Mouse (Mus musculus): Measurements from ENCODE around the gene Flvcr1. TPM values are rescaled to one million over a fixed set of nuclear protein-coding genes. Genes with fewer than 3 reads are reported as not detected.

Gene Flvcr1
- polyA plus RNA-seq, 1 experiment from 2014 or later = 8.5 TPM

GRCm38 (mm10) chr1:190968010-190968409 is 57.9 kb downstream of the Flvcr1 start:
- Histone ChIP-seq H3K9me3 (ENCODE audit: control insufficient read depth, low read length) (no peaks in the 10 kb centered on the region), H3K4me3 (ENCODE audit: low read length) (no peak overlapping the region), H3K36me3 (ENCODE audit: control insufficient read depth, insufficient read depth, low read length) (peaks cover 50% of the 10 kb centered on the region; the same call in 1 of the 2 replicates), H3K27me3 (ENCODE audit: control insufficient read depth, insufficient read depth, low read length) (no peaks in the 10 kb centered on the region), H3K4me1 (ENCODE audit: control insufficient read depth, insufficient read depth, low read length) (no peaks in the 10 kb centered on the region), H3K27ac (ENCODE audit: low read depth, low read length) (no peak overlapping the region), H3K4me2 (replicated peaks; ENCODE audit: low read depth, low read length) (no peak overlapping the region), H3K9ac (ENCODE audit: low read depth, low read length) (no peak overlapping the region)
- 87% methylated on average over 7 of the region's 7 CpGs for WGBS
- no peak for ATAC-seq (ENCODE audit: low FRiP score, low TSS enrichment)

GRCm38 (mm10) chr1:190964992-190965780 is 60.8 kb downstream of the Flvcr1 start:
- H3K27ac ChIP-seq (ENCODE audit: low read depth, low read length) = no peak overlapping the region
- no peaks in the 10 kb centered on the region for H3K9me3 ChIP-seq (ENCODE audit: control insufficient read depth, low read length)
- no peak for ATAC-seq (ENCODE audit: low FRiP score, low TSS enrichment)
- no peak overlapping the region for H3K4me3 ChIP-seq (ENCODE audit: low read length)
- peaks cover 40% of the 10 kb centered on the region; the same call in 1 of the 2 replicates for H3K36me3 ChIP-seq (ENCODE audit: control insufficient read depth, insufficient read depth, low read length)
- H3K9ac ChIP-seq (ENCODE audit: low read depth, low read length) = no peak overlapping the region
- 80% methylated on average over 15 of the region's 15 CpGs for WGBS
- H3K4me1 ChIP-seq (ENCODE audit: control insufficient read depth, insufficient read depth, low read length) = no peaks in the 10 kb centered on the region
- H3K27me3 ChIP-seq (ENCODE audit: control insufficient read depth, insufficient read depth, low read length) = no peaks in the 10 kb centered on the region
- no peak overlapping the region for H3K4me2 ChIP-seq (replicated peaks; ENCODE audit: low read depth, low read length)

GRCm38 (mm10) chr1:190962760-190963159 is 63.2 kb downstream of the Flvcr1 start:
- no peak overlapping the region for H3K27ac ChIP-seq (ENCODE audit: low read depth, low read length)
- H3K9me3 ChIP-seq (ENCODE audit: control insufficient read depth, low read length) = no peaks in the 10 kb centered on the region
- H3K36me3 ChIP-seq (ENCODE audit: control insufficient read depth, insufficient read depth, low read length) = peaks cover 49% of the 10 kb centered on the region
- no peak overlapping the region for H3K9ac ChIP-seq (ENCODE audit: low read depth, low read length)
- H3K4me3 ChIP-seq (ENCODE audit: low read length) = no peak overlapping the region
- 96% methylated on average over 3 of the region's 3 CpGs for WGBS
- H3K4me1 ChIP-seq (ENCODE audit: control insufficient read depth, insufficient read depth, low read length) = no peaks in the 10 kb centered on the region
- H3K27me3 ChIP-seq (ENCODE audit: control insufficient read depth, insufficient read depth, low read length) = no peaks in the 10 kb centered on the region
- ATAC-seq (ENCODE audit: low FRiP score, low TSS enrichment) = no peak
- H3K4me2 ChIP-seq (replicated peaks; ENCODE audit: low read depth, low read length) = no peak overlapping the region

- H3K27me3 ChIP-seq (ENCODE audit: control insufficient read depth, insufficient read depth, low read length) = no peaks in the 10 kb centered on the region
- peaks cover 56% of the 10 kb centered on the region for H3K36me3 ChIP-seq (ENCODE audit: control insufficient read depth, insufficient read depth, low read length)
- 75% methylated on average over 5 of the region's 5 CpGs for WGBS
- no peak for ATAC-seq (ENCODE audit: low FRiP score, low TSS enrichment)
- H3K9ac ChIP-seq (ENCODE audit: low read depth, low read length) = no peak overlapping the region
- no peak overlapping the region for H3K4me3 ChIP-seq (ENCODE audit: low read length)
- H3K4me1 ChIP-seq (ENCODE audit: control insufficient read depth, insufficient read depth, low read length) = no peaks in the 10 kb centered on the region
- no peak overlapping the region for H3K4me2 ChIP-seq (replicated peaks; ENCODE audit: low read depth, low read length)
- H3K9me3 ChIP-seq (ENCODE audit: control insufficient read depth, low read length) = no peaks in the 10 kb centered on the region
- H3K27ac ChIP-seq (ENCODE audit: low read depth, low read length) = no peak overlapping the region
Measured at GRCm38 (mm10) chr1:190958821-190959220, 67.1 kb downstream of the Flvcr1 start.

Other genes with a start within 250 kb of the Flvcr1 start
- gene Rps6kc1, start 114.4 kb downstream of the Flvcr1 start, polyA plus RNA-seq (2014; fragmentation: Nextera tagmentation; extraction: Ambion mirVana) = 6.7 and 13.6 TPM in 2 replicates
- gene Angel2, start 101.0 kb downstream of the Flvcr1 start, polyA plus RNA-seq (2014; fragmentation: Nextera tagmentation; extraction: Ambion mirVana) = 36.6 and 51.1 TPM in 2 replicates
- gene Vash2, start 46.9 kb downstream of the Flvcr1 start, polyA plus RNA-seq (2014; fragmentation: Nextera tagmentation; extraction: Ambion mirVana) = 20.3 and 41.4 TPM in 2 replicates
- gene Spata45, start 10.5 kb upstream of the Flvcr1 start, polyA plus RNA-seq (2014; fragmentation: Nextera tagmentation; extraction: Ambion mirVana) = not detected in 2 replicates
- 12.6 and 13.2 TPM in 2 replicates for gene Tatdn3, start 36.8 kb upstream of the Flvcr1 start, polyA plus RNA-seq (2014; fragmentation: Nextera tagmentation; extraction: Ambion mirVana)
- gene Nsl1, start 36.9 kb upstream of the Flvcr1 start, polyA plus RNA-seq (2014; fragmentation: Nextera tagmentation; extraction: Ambion mirVana) = 10.4 and 23.3 TPM in 2 replicates
- 12.4 and 18.0 TPM in 2 replicates for gene Batf3, start 71.7 kb upstream of the Flvcr1 start, polyA plus RNA-seq (2014; fragmentation: Nextera tagmentation; extraction: Ambion mirVana)
- not detected in 2 replicates for gene Fam71a, start 138.7 kb upstream of the Flvcr1 start, polyA plus RNA-seq (2014; fragmentation: Nextera tagmentation; extraction: Ambion mirVana)
- 2.1 and 2.3 TPM in 2 replicates for gene Atf3, start 191.9 kb upstream of the Flvcr1 start, polyA plus RNA-seq (2014; fragmentation: Nextera tagmentation; extraction: Ambion mirVana)